Mouse (Mus musculus) myocyte (in vitro differentiated cells): Measurements from ENCODE around the gene Onecut3. TPM values are rescaled to one million over a fixed set of nuclear protein-coding genes. Genes with fewer than 3 reads are reported as not detected.
A peak's percentile ranks its signal among the peaks of the same experiment; 100 is the strongest.

Experiments used
- H3K27me3 ChIP-seq: one replicate; pipeline ENCODE4 v1.6.1; 2011; ENCODE audit not compliant: control insufficient read depth, insufficient read depth, insufficient read length
- H3K36me3 ChIP-seq: one replicate; pipeline ENCODE4 v1.6.1; 2011; ENCODE audit not compliant: control insufficient read depth, insufficient read depth
- H3K4me2 ChIP-seq: one replicate; pipeline ENCODE4 v1.6.1; 2011; ENCODE audit warnings: low read depth, control low read depth
- H3K4me3 ChIP-seq: one replicate; pipeline ENCODE4 v1.5.1; 2011; ENCODE audit warnings: mild to moderate bottlenecking, control low read depth, moderate library complexity
- H3K79me2 ChIP-seq: one replicate; pipeline ENCODE4 v1.6.1; 2011; ENCODE audit not compliant: control insufficient read depth, insufficient read depth
- H3ac ChIP-seq: one replicate; pipeline ENCODE4 v1.6.1; 2011; ENCODE audit not compliant: control insufficient read depth, insufficient read length
- CEBPB ChIP-seq: IDR thresholded peaks from 2 replicates; pipeline ENCODE4 v1.6.1; 2011; ENCODE audit warnings: mild to moderate bottlenecking, moderate library complexity; ENCODE audit not compliant: poor library complexity, insufficient read depth, severe bottlenecking
- E2F4 ChIP-seq: IDR thresholded peaks from one replicate; pipeline ENCODE4 v1.6.1; 2011; ENCODE audit warnings: mild to moderate bottlenecking, control low read depth, moderate library complexity; ENCODE audit not compliant: insufficient read depth
- MAX ChIP-seq: IDR thresholded peaks from one replicate; pipeline ENCODE4 v1.6.1; 2011; ENCODE audit warnings: low read depth, mild to moderate bottlenecking, control low read depth
- MYOD1 ChIP-seq, 3 experiments: IDR thresholded peaks; one replicate each; pipeline ENCODE4 v1.6.1; 2011; ENCODE audit warnings: control low read depth in 2 of 3, low read depth in 2 of 3, mild to moderate bottlenecking in 2 of 3, moderate library complexity in 1 of 3; ENCODE audit not compliant: insufficient read length in 2 of 3, control insufficient read depth in 1 of 3
- MYOG ChIP-seq, 3 experiments: IDR thresholded peaks; one replicate each; pipeline ENCODE4 v1.6.1; 2011; ENCODE audit warnings: control low read depth in 2 of 3, low read depth in 2 of 3, mild to moderate bottlenecking in 2 of 3; ENCODE audit not compliant: insufficient read length in 2 of 3, control insufficient read depth in 1 of 3, insufficient read depth in 1 of 3
- POLR2A ChIP-seq: IDR thresholded peaks from one replicate; pipeline ENCODE4 v1.6.1; 2011; ENCODE audit warnings: low read depth, mild to moderate bottlenecking, control low read depth, moderate library complexity; ENCODE audit not compliant: insufficient read length
- POLR2AphosphoS2 ChIP-seq: IDR thresholded peaks from one replicate; pipeline ENCODE4 v1.6.1; 2011; ENCODE audit warnings: low read depth, control low read depth; ENCODE audit not compliant: insufficient read length
- REST ChIP-seq: IDR thresholded peaks from one replicate; pipeline ENCODE4 v1.6.1; 2011; ENCODE audit warnings: mild to moderate bottlenecking, control low read depth, moderate library complexity; ENCODE audit not compliant: insufficient read depth, insufficient read length
- SRF ChIP-seq: IDR thresholded peaks from one replicate; pipeline ENCODE4 v1.6.1; 2011; ENCODE audit warnings: low read depth; ENCODE audit not compliant: control insufficient read depth, insufficient read length
- TCF12 ChIP-seq: IDR thresholded peaks from one replicate; pipeline ENCODE4 v1.6.1; 2011; ENCODE audit warnings: mild to moderate bottlenecking, control low read depth; ENCODE audit not compliant: poor library complexity, insufficient read depth, severe bottlenecking
- TCF3 ChIP-seq: IDR thresholded peaks from one replicate; pipeline ENCODE4 v1.6.1; 2011; ENCODE audit warnings: low read depth, control low read depth; ENCODE audit not compliant: insufficient read length
- USF1 ChIP-seq: IDR thresholded peaks from one replicate; pipeline ENCODE4 v1.6.1; 2011; ENCODE audit warnings: low read depth, mild to moderate bottlenecking, control low read depth, moderate library complexity
- polyA plus RNA-seq: library from polyadenylated mRNA; unstranded; fragments of >200 nt; fragmentation: generic; extraction: Trizol; gene quantifications from one replicate; pipeline ENCODE4 v1.2.1, GENCODE M21; 2012; ENCODE audit warnings: missing spikeins

The Onecut3 gene
- polyA plus RNA-seq, 1 experiment: not detected

DNA sequence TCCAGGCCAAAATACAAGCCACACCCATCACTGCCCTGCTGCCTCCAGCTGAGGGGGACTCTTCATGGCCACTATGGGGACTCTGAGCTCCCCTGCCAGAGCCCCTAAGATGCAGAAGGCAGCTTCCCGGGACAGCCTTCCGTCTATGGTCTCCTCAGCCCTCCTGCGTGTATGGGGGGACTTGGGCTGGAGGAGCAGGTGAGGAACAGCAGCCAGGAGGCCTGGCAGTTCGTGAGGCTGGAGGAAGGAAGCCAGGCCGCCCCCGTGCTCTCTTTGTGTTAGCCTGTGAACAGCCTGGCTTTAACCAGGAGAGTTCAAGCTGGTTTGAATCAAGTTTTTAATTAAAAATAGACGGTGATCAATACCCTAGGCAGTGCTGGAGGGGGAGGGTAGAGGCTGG lies 7.7 kb downstream of the Onecut3 start:
- no peak for TF ChIP-seq MYOG (IDR thresholded peaks at IDR 0.05; ENCODE audit: control insufficient read depth in 1 of 3, insufficient read depth in 1 of 3, insufficient read length in 2 of 3, low read depth in 2 of 3)
- TF ChIP-seq CEBPB: no peak
- no peak for TF ChIP-seq USF1
- TF ChIP-seq REST: no peak
- TF ChIP-seq MYOD1 (IDR thresholded peaks at IDR 0.05; ENCODE audit: control insufficient read depth in 1 of 3, insufficient read length in 2 of 3, low read depth in 2 of 3): no peak
- TF ChIP-seq E2F4: no peak
- no peak for TF ChIP-seq POLR2A
- no peak for TF ChIP-seq TCF3
- no peak for TF ChIP-seq TCF12
- no peak for TF ChIP-seq MAX
- TF ChIP-seq SRF: no peak
- Histone ChIP-seq H3K4me3 (no peak overlapping the region), H3K27me3 (peaks cover 62% of the 10 kb centered on the region), H3K36me3 (no peaks in the 10 kb centered on the region), H3ac (no peak overlapping the region), H3K4me2 (no peak overlapping the region), H3K79me2 (no peaks in the 10 kb centered on the region)

DNA sequence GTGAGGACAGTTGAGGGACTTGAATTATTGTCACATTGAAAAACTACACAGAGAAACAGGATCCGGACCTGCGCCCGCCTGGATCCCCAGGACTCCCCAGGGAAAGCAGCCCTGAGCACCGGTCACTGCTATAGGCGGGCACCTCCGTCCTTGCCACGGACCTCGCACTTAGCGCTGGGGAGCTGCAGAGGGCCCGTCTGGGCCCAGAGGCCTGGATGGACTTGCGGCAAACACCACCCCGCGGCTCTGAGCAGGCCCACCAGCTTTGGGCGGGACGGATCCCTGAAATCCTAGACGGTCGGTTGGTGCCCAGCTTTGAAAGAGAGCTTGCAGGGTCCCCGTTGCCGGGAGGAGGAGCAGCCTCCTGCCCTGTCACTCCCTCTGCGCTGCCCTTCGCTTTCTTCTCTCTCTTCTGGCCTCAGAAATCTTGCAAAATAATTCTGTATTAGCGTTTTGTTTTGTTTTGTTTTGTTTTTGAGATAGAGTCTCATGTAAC lies 8.2 kb downstream of the Onecut3 start:
- Histone ChIP-seq H3K79me2 (no peaks in the 10 kb centered on the region), H3K4me2 (peak overlapping the region; percentile 27), H3K4me3 (no peak overlapping the region), H3ac (no peak overlapping the region), H3K27me3 (peaks cover 56% of the 10 kb centered on the region), H3K36me3 (no peaks in the 10 kb centered on the region)
- TF ChIP-seq SRF (no peak), TCF3 (no peak), MYOD1 (IDR thresholded peaks at IDR 0.05; ENCODE audit: control insufficient read depth in 1 of 3, insufficient read length in 2 of 3, low read depth in 2 of 3) (no peak), CEBPB (no peak), USF1 (no peak), POLR2A (no peak), TCF12 (no peak)

DNA sequence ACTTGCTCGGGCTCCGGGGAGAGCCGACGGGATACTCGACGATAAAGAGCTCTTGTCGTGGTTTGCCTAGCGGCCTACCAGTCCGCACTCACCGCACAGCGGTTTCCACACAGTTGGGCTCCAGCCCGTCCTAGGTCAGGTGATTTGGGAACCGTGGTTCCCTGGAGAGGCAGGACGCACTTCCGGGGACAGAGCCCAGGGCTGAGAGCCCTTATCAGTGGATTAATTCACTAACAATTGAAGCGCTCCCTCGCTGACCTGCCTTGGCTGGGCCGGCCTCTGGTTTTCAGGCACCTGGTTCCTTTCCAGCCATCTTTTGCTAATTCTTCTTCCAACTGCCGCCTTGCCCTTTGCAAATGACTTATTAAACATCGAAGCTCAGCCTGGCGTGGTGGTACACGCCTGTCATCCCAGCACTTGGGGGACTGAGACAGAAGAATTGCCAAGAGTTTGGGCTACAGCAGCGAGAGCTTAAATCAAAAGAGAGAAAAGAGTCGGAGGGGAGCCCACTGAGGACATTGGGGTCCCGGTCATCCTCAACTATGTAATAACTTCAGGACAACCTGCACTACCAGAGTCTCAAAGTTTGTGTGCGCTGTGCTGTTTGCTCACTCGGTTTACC lies 9.1 kb downstream of the Onecut3 start:
- Histone ChIP-seq H3K36me3 (no peaks in the 10 kb centered on the region), H3ac (no peak overlapping the region), H3K79me2 (no peaks in the 10 kb centered on the region), H3K27me3 (peaks cover 48% of the 10 kb centered on the region), H3K4me2 (no peak overlapping the region), H3K4me3 (no peak overlapping the region)
- TF ChIP-seq POLR2A (no peak), CEBPB (no peak), TCF3 (no peak), POLR2AphosphoS2 (no peak), SRF (no peak), USF1 (no peak), MAX (no peak), MYOG (IDR thresholded peaks at IDR 0.05; ENCODE audit: control insufficient read depth in 1 of 3, insufficient read depth in 1 of 3, insufficient read length in 2 of 3, low read depth in 2 of 3) (no peak), TCF12 (no peak), MYOD1 (IDR thresholded peaks at IDR 0.05; ENCODE audit: control insufficient read depth in 1 of 3, insufficient read length in 2 of 3, low read depth in 2 of 3) (no peak), REST (no peak), E2F4 (no peak)

DNA sequence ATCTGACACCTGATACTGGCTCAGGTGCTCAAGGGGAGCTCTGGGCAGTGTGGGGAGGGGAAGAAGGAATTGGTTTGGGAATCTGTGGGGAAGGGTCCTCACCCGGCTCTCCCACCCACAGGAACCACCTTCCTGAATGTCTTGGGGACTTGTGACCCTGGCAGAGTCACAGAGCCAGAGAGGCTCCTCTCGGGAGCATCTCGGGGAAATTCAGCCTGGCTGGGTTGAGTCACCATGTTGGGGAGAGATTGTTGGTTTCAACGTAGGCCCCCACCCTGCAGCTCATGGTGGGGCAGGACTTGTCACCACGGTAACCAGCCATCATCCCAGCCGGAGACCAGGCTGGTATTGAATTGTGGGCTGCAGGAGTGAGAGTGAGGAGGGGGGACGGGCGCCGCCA lies 10.1 kb downstream of the Onecut3 start:
- H3K27me3 ChIP-seq: peaks cover 37% of the 10 kb centered on the region
- H3K4me2 ChIP-seq: no peak overlapping the region

More for the DNA sequence above, 10.1 kb downstream of the Onecut3 start:
- Histone ChIP-seq H3ac (no peak overlapping the region), H3K79me2 (no peaks in the 10 kb centered on the region), H3K36me3 (no peaks in the 10 kb centered on the region), H3K4me3 (no peak overlapping the region)
- TF ChIP-seq TCF3 (no peak), CEBPB (no peak), MYOD1 (IDR thresholded peaks at IDR 0.05; ENCODE audit: control insufficient read depth in 1 of 3, insufficient read length in 2 of 3, low read depth in 2 of 3) (no peak), SRF (no peak), TCF12 (no peak), MYOG (IDR thresholded peaks at IDR 0.05; ENCODE audit: control insufficient read depth in 1 of 3, insufficient read depth in 1 of 3, insufficient read length in 2 of 3, low read depth in 2 of 3) (no peak), POLR2A (no peak), E2F4 (no peak), REST (no peak), MAX (no peak), POLR2AphosphoS2 (no peak), USF1 (no peak)
